Mouse (Mus musculus) neural tube, embryonic 13.5 days (tissue): ENCODE measurements at regions not wholly inside any gene's neighbourhood (a gene's known extent, or its start where the extent isn't known, plus 50 kb on each side); places are given as distances from the start of the nearest gene placed in this dataset.

Experiments used
- ATAC-seq: fragments of 200-750 bp; cut with Nextera tagmentation; 2 replicates; pipeline ENCODE4 v1.8.0; 2017; ENCODE audit warnings: low read depth, mild to moderate bottlenecking, moderate TSS enrichment, moderate library complexity
- H3K27ac ChIP-seq: fragments of 300-500 bp; sonication (generic); replicated peaks from 2 replicates; pipeline ENCODE4 v1.5.1; 2015; ENCODE audit warnings: moderate library complexity, mild to moderate bottlenecking, inconsistent platforms
- H3K27me3 ChIP-seq: fragments of 300-500 bp; sonication (generic); 2 replicates; pipeline ENCODE4 v1.6.1; 2015; ENCODE audit warnings: mild to moderate bottlenecking, inconsistent platforms
- H3K36me3 ChIP-seq: fragments of 300-500 bp; sonication (generic); 2 replicates; pipeline ENCODE4 v1.6.1; 2015; ENCODE audit warnings: mild to moderate bottlenecking, inconsistent platforms
- H3K4me1 ChIP-seq: fragments of 300-500 bp; sonication (generic); replicated peaks from 2 replicates; pipeline ENCODE4 v1.6.1; 2015; ENCODE audit warnings: inconsistent platforms
- H3K4me2 ChIP-seq: fragments of 300-500 bp; sonication (generic); 2 replicates; pipeline ENCODE4 v1.6.1; 2015; ENCODE audit warnings: inconsistent platforms, mild to moderate bottlenecking, moderate library complexity
- H3K4me3 ChIP-seq: fragments of 300-500 bp; sonication (generic); 2 replicates; pipeline ENCODE4 v1.5.1; 2015; ENCODE audit warnings: mild to moderate bottlenecking, inconsistent platforms
- H3K9ac ChIP-seq: fragments of 300-500 bp; sonication (generic); 2 replicates; pipeline ENCODE4 v1.6.1; 2015; ENCODE audit warnings: moderate library complexity, mild to moderate bottlenecking, inconsistent platforms
- H3K9me3 ChIP-seq: fragments of 300-500 bp; sonication (generic); 2 replicates; pipeline ENCODE4 v1.6.1; 2016; ENCODE audit warnings: inconsistent platforms
- WGBS: fragments of 180-500 bp; shearing (Covaris S2); methylation state at CpG from one replicate; pipeline ENCODE4 v1.1.7; 2015; 5-methylcytosine and 5-hydroxymethylcytosine counted together

GRCm38 (mm10) chr8:26840745-26841680 lies 136.1 kb upstream of the Zfp703 start:
- 73% methylated on average over 12 of the region's 12 CpGs for WGBS
- Histone ChIP-seq H3K27ac (no peak overlapping the region), H3K9me3 (no peaks in the 10 kb centered on the region), H3K27me3 (peaks cover 13% of the 10 kb centered on the region), H3K36me3 (no peaks in the 10 kb centered on the region), H3K9ac (no peak overlapping the region), H3K4me2 (no peak overlapping the region), H3K4me1 (no peaks in the 10 kb centered on the region; the same call in 1 of the 2 replicates), H3K4me3 (no peak overlapping the region)
- ATAC-seq: no peak

GRCm38 (mm10) chr8:26843714-26844113 lies 133.4 kb upstream of the Zfp703 start:
- no peak overlapping the region for H3K27ac ChIP-seq
- peaks cover 7% of the 10 kb centered on the region for H3K27me3 ChIP-seq
- WGBS: 54% methylated on average over 6 of the region's 6 CpGs
- no peak overlapping the region for H3K4me2 ChIP-seq
- H3K4me1 ChIP-seq: peaks cover 19% of the 10 kb centered on the region
- ATAC-seq: no peak
- H3K9ac ChIP-seq: no peak overlapping the region
- H3K4me3 ChIP-seq: no peak overlapping the region
- H3K36me3 ChIP-seq: no peaks in the 10 kb centered on the region
- H3K9me3 ChIP-seq: no peaks in the 10 kb centered on the region

GRCm38 (mm10) chr8:26844132-26844808 lies 132.9 kb upstream of the Zfp703 start:
- H3K36me3 ChIP-seq: no peaks in the 10 kb centered on the region
- peaks cover 25% of the 10 kb centered on the region for H3K4me1 ChIP-seq
- no peak overlapping the region for H3K4me3 ChIP-seq
- WGBS: 30% methylated on average over 8 of the region's 8 CpGs
- ATAC-seq: no peak
- H3K9ac ChIP-seq: no peak overlapping the region
- H3K27me3 ChIP-seq: peaks cover 7% of the 10 kb centered on the region
- no peaks in the 10 kb centered on the region for H3K9me3 ChIP-seq
- no peak overlapping the region for H3K27ac ChIP-seq
- no peak overlapping the region for H3K4me2 ChIP-seq

- WGBS: 68% methylated on average over 6 of the region's 6 CpGs
- Histone ChIP-seq H3K36me3 (no peaks in the 10 kb centered on the region), H3K9me3 (no peaks in the 10 kb centered on the region), H3K4me3 (no peak overlapping the region), H3K4me1 (peaks cover 30% of the 10 kb centered on the region), H3K27me3 (peaks cover 9% of the 10 kb centered on the region), H3K27ac (no peak overlapping the region), H3K4me2 (no peak overlapping the region), H3K9ac (no peak overlapping the region)
- ATAC-seq: no peak
Observed at GRCm38 (mm10) chr8:26844809-26845143, 132.3 kb upstream of the Zfp703 start.

GRCm38 (mm10) chr8:26845481-26846194 lies 131.5 kb upstream of the Zfp703 start:
- ATAC-seq: no peak
- Histone ChIP-seq H3K4me3 (no peak overlapping the region), H3K9me3 (no peaks in the 10 kb centered on the region), H3K27ac (no peak overlapping the region), H3K4me1 (peaks cover 35% of the 10 kb centered on the region), H3K9ac (no peak overlapping the region), H3K27me3 (peaks cover 17% of the 10 kb centered on the region), H3K4me2 (no peak overlapping the region), H3K36me3 (no peaks in the 10 kb centered on the region)
- 68% methylated on average over 11 of the region's 11 CpGs for WGBS

- WGBS: 67% methylated on average over 9 of the region's 9 CpGs
- H3K4me2 ChIP-seq: no peak overlapping the region
Observed at GRCm38 (mm10) chr8:26847009-26847408, 130.1 kb upstream of the Zfp703 start.

GRCm38 (mm10) chr8:26848098-26848772 lies 128.9 kb upstream of the Zfp703 start:
- WGBS: 56% methylated on average over 17 of the region's 17 CpGs
- no peak overlapping the region for H3K9ac ChIP-seq
- no peaks in the 10 kb centered on the region for H3K36me3 ChIP-seq
- H3K4me3 ChIP-seq: no peak overlapping the region
- H3K4me2 ChIP-seq: no peak overlapping the region
- peaks cover 11% of the 10 kb centered on the region for H3K27me3 ChIP-seq
- ATAC-seq: no peak
- no peaks in the 10 kb centered on the region for H3K9me3 ChIP-seq
- H3K27ac ChIP-seq: 0 out of 2 replicates have a peak overlapping the region, but pooled peaks have one; percentile 9
- H3K4me1 ChIP-seq: peaks cover 61% of the 10 kb centered on the region

More at GRCm38 (mm10) chr8:26847009-26847408, 130.1 kb upstream of the Zfp703 start:
- H3K9ac ChIP-seq: no peak overlapping the region
- H3K4me3 ChIP-seq: no peak overlapping the region
- no peak overlapping the region for H3K27ac ChIP-seq
- H3K36me3 ChIP-seq: no peaks in the 10 kb centered on the region
- H3K4me1 ChIP-seq: peaks cover 49% of the 10 kb centered on the region
- H3K9me3 ChIP-seq: no peaks in the 10 kb centered on the region
- no peak for ATAC-seq
- peaks cover 12% of the 10 kb centered on the region for H3K27me3 ChIP-seq

GRCm38 (mm10) chr8:26848955-26849684 lies 128.0 kb upstream of the Zfp703 start:
- Histone ChIP-seq H3K9ac (no peak overlapping the region), H3K27me3 (peaks cover 11% of the 10 kb centered on the region), H3K27ac (peak overlapping the region; percentile 23; the same call in 1 of the 2 replicates), H3K9me3 (no peaks in the 10 kb centered on the region), H3K36me3 (no peaks in the 10 kb centered on the region), H3K4me1 (peaks cover 61% of the 10 kb centered on the region), H3K4me3 (no peak overlapping the region), H3K4me2 (no peak overlapping the region)
- ATAC-seq: no peak
- WGBS: 75% methylated on average over 19 of the region's 19 CpGs

GRCm38 (mm10) chr8:26851871-26852800 lies 125.0 kb upstream of the Zfp703 start:
- Histone ChIP-seq H3K27me3 (peaks cover 17% of the 10 kb centered on the region), H3K36me3 (no peaks in the 10 kb centered on the region), H3K27ac (peak overlapping the region; percentile 47), H3K4me3 (no peak overlapping the region), H3K9me3 (no peaks in the 10 kb centered on the region), H3K4me2 (no peak overlapping the region), H3K4me1 (peaks cover 57% of the 10 kb centered on the region), H3K9ac (no peak overlapping the region)
- ATAC-seq: peak; percentile 54
- 31% methylated on average over 18 of the region's 18 CpGs for WGBS

GRCm38 (mm10) chr8:26852921-26853320 lies 124.2 kb upstream of the Zfp703 start:
- no peak overlapping the region for H3K27ac ChIP-seq
- H3K4me3 ChIP-seq: no peak overlapping the region
- peaks cover 50% of the 10 kb centered on the region for H3K4me1 ChIP-seq
- no peak for ATAC-seq
- no peak overlapping the region for H3K4me2 ChIP-seq
- H3K36me3 ChIP-seq: no peaks in the 10 kb centered on the region
- no peaks in the 10 kb centered on the region for H3K9me3 ChIP-seq
- H3K9ac ChIP-seq: no peak overlapping the region
- H3K27me3 ChIP-seq: peaks cover 17% of the 10 kb centered on the region
- 70% methylated on average over 8 of the region's 8 CpGs for WGBS
